Mouse (Mus musculus) thymus, adult 2 months (tissue): ENCODE data around the gene Pdcd10.

Source experiments
- CTCF ChIP-seq: fragments of 200-500 bp; IDR thresholded peaks from 2 replicates; pipeline ENCODE4 v1.5.1; 2012; ENCODE audit warnings: mild to moderate bottlenecking, control low read depth, low read length, moderate library complexity, borderline replicate concordance; ENCODE audit not compliant: control insufficient read depth, poor library complexity, insufficient read depth; ENCODE audit errors: extremely low read depth
- POLR2A ChIP-seq: fragments of 200-500 bp; IDR thresholded peaks from 2 replicates; pipeline ENCODE4 v1.6.1; 2012; ENCODE audit warnings: mild to moderate bottlenecking, low read length, control low read depth, moderate library complexity; ENCODE audit not compliant: control insufficient read depth, poor library complexity, insufficient read depth; ENCODE audit errors: extremely low read depth

DNA sequence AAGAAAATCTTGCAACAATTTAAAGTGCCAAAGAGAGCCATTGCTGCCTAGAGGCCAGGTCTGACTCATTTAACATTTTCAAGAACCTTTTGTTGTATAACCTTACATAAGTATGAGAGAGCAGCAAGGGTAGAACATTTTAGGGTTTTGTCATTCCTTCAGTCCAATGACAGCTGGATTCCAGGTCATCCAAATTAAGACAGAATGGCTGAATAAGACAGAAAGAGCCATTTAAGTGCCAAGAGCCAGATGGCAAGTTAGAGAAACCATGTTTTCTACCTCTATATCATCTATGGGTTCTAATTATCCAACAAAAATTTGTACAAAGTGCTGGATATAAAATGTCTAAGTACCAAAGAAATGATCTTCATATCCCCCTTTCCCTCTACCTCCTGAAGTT, 5.4 kb downstream of the Pdcd10 start:
- TF ChIP-seq CTCF: no peak
- no peak for TF ChIP-seq POLR2A
